Mouse (Mus musculus): ENCODE measurements around the gene Phip. TPM values are rescaled to one million over a fixed set of nuclear protein-coding genes. Genes with fewer than 3 reads are reported as not detected.
A peak's percentile ranks its signal among the peaks of the same experiment; 100 is the strongest.

Gene Phip
- polyA plus RNA-seq, 1 experiment = 8.2 TPM

DNA sequence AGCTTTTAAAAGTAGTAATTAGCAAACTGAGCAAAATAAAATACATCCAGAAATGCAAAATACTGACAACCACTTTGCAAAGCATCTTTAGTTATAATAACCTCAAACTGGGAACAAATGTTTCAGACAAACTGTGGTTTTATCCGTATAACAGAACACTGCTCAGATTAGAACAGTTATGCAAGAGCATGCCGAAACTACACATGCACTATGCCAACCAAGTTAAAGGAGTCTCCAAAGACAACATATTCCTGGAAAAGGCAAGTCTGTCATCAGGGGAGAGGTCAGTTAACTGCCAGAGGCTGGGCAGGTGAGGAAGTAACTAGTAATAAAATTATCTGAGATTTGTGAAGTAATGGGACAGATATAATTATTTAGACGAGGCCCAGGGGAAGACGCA is 132.6 kb downstream of the Phip start:
- H3K4me1 ChIP-seq (ENCODE audit: control insufficient read depth, insufficient read depth, insufficient read length, low read length) = 0 out of 2 replicates have a peak, but pooled peaks cover 3% of the 10 kb centered on the region

DNA sequence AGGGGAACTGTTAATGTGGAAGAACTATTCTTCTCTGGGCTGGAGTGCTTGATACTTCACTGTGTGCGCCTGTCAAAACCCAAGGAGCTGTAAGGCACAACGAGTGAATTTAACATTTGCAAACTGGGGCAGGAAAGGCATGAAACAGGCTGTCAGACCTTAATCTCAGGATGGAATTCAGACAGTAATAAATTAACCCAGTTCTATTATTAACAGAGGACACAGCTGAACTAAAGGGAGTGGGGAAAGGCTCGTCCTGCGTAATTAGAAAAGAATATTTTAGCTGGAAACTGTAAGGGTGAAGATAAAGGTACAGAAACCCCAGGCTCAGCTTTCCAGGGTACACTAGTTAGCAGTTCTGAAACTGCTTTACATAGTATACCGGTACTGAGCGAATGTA is 139.4 kb downstream of the Phip start:
- H3K4me3 ChIP-seq (ENCODE audit: insufficient read depth, low read depth, low read length) = no peak overlapping the region
- no peaks in the 10 kb centered on the region for H3K4me1 ChIP-seq (ENCODE audit: control insufficient read depth, insufficient read depth, insufficient read length, low read length)
- H3K27ac ChIP-seq (replicated peaks; ENCODE audit: low read depth, low read length) = no peak overlapping the region

More for the DNA sequence above, 132.6 kb downstream of the Phip start:
- H3K27ac ChIP-seq (replicated peaks; ENCODE audit: low read depth, low read length) = no peak overlapping the region
- no peak overlapping the region for H3K4me3 ChIP-seq (ENCODE audit: insufficient read depth, low read depth, low read length)

DNA sequence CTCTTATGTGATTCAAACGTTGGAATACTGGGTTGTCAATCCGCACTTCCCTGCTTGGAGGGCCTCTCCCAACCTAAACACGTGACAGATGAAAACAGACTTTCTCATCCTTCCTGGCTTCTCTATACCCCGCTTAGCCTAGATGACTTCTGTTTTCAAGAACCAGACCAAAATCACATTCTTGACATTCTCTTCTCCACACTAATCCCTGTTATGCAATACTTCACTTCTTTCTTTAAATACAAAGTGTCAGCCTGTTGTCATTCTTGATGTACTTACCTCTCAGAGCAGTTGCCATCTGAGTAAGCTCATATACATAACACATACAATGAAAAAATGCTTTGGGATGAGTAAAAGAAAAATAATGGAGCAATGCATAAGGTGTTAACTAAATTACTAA is 143.4 kb downstream of the Phip start:
- Histone ChIP-seq H3K27ac (replicated peaks; ENCODE audit: low read depth, low read length) (no peak overlapping the region), H3K4me3 (ENCODE audit: insufficient read depth, low read depth, low read length) (no peak overlapping the region), H3K4me1 (ENCODE audit: control insufficient read depth, insufficient read depth, insufficient read length, low read length) (no peaks in the 10 kb centered on the region; the same call in 1 of the 2 replicates)

DNA sequence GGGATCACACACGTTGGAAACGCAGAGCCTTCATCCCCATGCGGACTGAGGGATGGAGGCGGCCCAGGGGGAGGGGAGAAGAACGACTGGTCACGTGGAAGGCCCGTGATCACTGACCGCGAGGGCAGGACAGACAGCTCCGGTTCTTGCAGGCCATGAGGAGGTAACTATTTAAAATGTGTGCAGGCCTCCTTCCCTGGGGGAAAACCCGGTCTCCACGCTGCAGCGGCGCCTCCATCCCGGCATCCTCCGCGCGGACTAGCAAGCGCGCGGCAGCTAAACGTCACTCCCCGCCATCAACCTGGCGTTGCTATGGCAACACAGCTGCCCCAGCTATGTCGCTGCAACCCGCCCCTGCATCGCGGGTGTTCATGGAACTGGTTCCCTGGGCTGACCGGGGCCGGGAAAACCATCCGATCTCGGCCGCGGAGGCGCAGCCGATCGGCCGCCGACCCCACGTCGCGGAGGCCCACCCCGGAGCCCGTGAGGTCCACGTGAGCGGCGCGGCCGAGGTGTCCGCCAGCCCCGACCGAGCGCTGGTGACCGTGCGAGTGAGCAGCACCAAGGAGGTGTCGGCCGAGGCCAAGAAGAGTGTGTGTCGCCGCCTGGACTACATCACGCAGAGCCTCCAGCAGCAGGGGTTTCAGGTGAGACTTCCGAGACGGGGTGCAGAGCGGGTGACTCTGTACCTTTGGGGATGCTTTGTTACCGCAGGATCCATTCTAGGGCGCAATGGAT is 145.5 kb downstream of the Phip start:
- no peak overlapping the region for H3K27ac ChIP-seq (replicated peaks; ENCODE audit: low read depth, low read length)

DNA sequence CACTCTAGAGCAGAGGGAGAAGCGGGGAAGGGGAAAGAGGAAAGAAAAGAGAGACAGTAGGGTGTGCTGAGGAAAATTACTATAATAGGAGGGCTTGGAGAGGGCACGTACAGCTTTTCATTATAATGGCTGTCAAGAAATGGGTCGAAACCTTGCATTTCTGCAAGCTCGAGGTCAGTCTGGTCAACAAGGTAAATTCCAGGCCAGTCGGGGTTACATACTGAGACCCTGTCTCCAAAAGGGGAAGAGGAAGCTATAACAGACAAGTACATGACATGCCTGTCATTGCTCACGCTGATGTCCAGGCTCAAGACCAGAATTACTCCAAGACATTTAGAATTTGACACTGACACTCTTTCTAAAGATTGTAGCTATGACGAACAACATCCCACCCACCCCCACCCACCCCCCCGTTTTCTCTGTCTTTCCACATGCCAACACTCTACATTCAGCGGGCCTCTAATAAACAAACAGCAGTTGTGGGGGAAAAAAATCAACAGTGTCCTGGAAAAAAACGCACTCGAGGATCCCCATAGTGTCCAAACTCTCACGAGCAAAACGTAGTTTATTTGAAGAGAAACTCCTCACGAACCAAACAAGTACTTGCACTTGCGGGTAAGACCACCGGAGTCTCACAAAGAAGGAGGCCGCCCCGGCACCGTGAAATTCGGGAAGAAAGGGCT is 146.2 kb downstream of the Phip start, which contains the start of gene Irak1bp1:
Gene Irak1bp1, plus strand, starts transcription at position 534 of the 683 bp plus-strand sequence.
- Histone ChIP-seq H3K4me3 (ENCODE audit: insufficient read depth, low read depth, low read length) (peak within 1 kb of the TSS; percentile 85), H3K4me1 (ENCODE audit: control insufficient read depth, insufficient read depth, insufficient read length, low read length) (no peaks in the 10 kb centered on the region; the same call in 1 of the 2 replicates), H3K27ac (replicated peaks; ENCODE audit: low read depth, low read length) (no peak within 1 kb of the TSS)

More for the DNA sequence above, 145.5 kb downstream of the Phip start:
- H3K4me3 ChIP-seq (ENCODE audit: insufficient read depth, low read depth, low read length) = peak overlapping the region; percentile 85
- no peaks in the 10 kb centered on the region; the same call in 1 of the 2 replicates for H3K4me1 ChIP-seq (ENCODE audit: control insufficient read depth, insufficient read depth, insufficient read length, low read length)

DNA sequence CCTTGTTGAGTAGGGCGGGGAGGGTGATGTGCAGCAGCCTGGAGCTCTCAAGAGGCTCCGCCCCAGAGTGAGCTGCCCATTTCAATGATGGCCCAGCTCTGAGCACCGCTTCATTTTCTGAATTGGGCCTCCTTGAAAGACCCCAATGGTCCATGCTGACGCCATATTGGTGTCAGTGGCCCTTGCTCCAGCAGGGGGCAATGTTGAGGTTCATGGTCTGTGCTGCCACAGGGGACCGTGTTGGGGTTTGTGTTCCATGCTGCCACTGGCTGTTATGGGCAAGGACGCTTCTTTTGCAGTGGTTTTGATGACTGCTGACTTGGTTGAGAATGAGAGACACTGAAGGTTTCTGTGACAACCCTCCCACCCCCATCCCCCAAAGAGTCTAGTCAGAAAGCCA is 148.9 kb downstream of the Phip start:
- H3K4me3 ChIP-seq (ENCODE audit: insufficient read depth, low read depth, low read length) = no peak overlapping the region
- no peak overlapping the region for H3K27ac ChIP-seq (replicated peaks; ENCODE audit: low read depth, low read length)
- H3K4me1 ChIP-seq (ENCODE audit: control insufficient read depth, insufficient read depth, insufficient read length, low read length) = no peaks in the 10 kb centered on the region; the same call in 1 of the 2 replicates

Other genes with a start within 250 kb of the Phip start
- 9.3 and 13.5 TPM in 2 replicates for gene Irak1bp1, start 146.0 kb downstream of the Phip start, polyA plus RNA-seq (2012; ENCODE audit: insufficient read depth, insufficient read length, missing spikeins)
- gene Hmgn3, start 171.2 kb upstream of the Phip start, polyA plus RNA-seq (2012; ENCODE audit: insufficient read depth, insufficient read length, missing spikeins) = 20.3 and 22.7 TPM in 2 replicates